Mouse (Mus musculus) bone marrow macrophage, adult 2 months (primary cell): ENCODE data around the gene Cbfa2t2.

Source experiments
- CTCF ChIP-seq: IDR thresholded peaks from 2 replicates; pipeline ENCODE4 v1.5.1; 2012; ENCODE audit warnings: low read depth, mild to moderate bottlenecking, low read length, moderate library complexity
- POLR2A ChIP-seq: IDR thresholded peaks from 2 replicates; pipeline ENCODE4 v1.6.1; 2012; ENCODE audit warnings: mild to moderate bottlenecking, low read depth, low read length, borderline replicate concordance

DNA sequence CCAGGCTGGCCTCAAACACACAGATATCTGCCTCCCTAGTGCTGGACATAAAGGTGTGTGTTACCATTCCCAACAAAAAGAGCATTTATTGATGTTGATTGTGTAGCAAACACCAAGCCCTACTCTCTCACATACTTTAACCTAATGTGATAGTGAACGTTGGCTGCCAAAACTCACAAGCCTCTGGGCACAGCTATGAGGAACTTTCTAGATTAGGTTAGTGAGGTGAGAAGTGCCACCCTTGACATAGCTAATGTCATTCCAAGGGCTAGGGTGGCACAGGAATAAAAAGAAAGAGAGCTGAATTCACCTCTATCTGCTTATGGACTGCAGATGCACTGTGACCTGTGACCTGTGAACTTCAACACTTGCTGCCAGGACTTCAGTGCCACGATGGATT, 39.8 kb upstream of the Cbfa2t2 start:
- TF ChIP-seq CTCF (no peak), POLR2A (no peak)
